Mouse (Mus musculus) small intestine, adult 2 months (tissue): ENCODE results near the gene Scmh1. TPM values are rescaled to one million over a fixed set of nuclear protein-coding genes. Genes with fewer than 3 reads are reported as not detected.

Source experiments
- H3K27ac ChIP-seq: fragments of 200-500 bp; 2 replicates; pipeline ENCODE4 v1.5.1; 2012; ENCODE audit warnings: low read depth, low read length, control low read depth, inconsistent platforms; ENCODE audit not compliant: insufficient read depth
- H3K27me3 ChIP-seq: fragments of 200-500 bp; 2 replicates; pipeline ENCODE4 v1.6.1; 2012; ENCODE audit warnings: mild to moderate bottlenecking, moderate library complexity, low read length, inconsistent platforms; ENCODE audit not compliant: control insufficient read depth, insufficient read depth
- H3K36me3 ChIP-seq: fragments of 200-500 bp; 2 replicates; pipeline ENCODE4 v1.6.1; 2012; ENCODE audit warnings: mild to moderate bottlenecking, low read length, control low read depth, inconsistent platforms; ENCODE audit not compliant: control insufficient read depth, insufficient read depth
- H3K4me1 ChIP-seq: fragments of 200-500 bp; 2 replicates; pipeline ENCODE4 v1.6.1; 2012; ENCODE audit warnings: low read length, inconsistent platforms, mixed read lengths; ENCODE audit not compliant: control insufficient read depth, insufficient read depth, insufficient read length
- H3K4me3 ChIP-seq: fragments of 200-500 bp; 2 replicates; pipeline ENCODE4 v1.5.1; 2012; ENCODE audit warnings: low read depth, mild to moderate bottlenecking, control low read depth, inconsistent platforms, low read length, moderate library complexity
- CTCF ChIP-seq: fragments of 200-500 bp; IDR thresholded peaks from 2 replicates; pipeline ENCODE4 v1.5.1; 2012; ENCODE audit warnings: low read depth, mild to moderate bottlenecking, control low read depth, inconsistent platforms, low read length, moderate library complexity, mixed read lengths; ENCODE audit not compliant: insufficient replicate concordance, insufficient read length; ENCODE audit errors: extremely low read depth
- POLR2A ChIP-seq: fragments of 200-500 bp; IDR thresholded peaks from 2 replicates; pipeline ENCODE4 v1.6.1; 2012; ENCODE audit warnings: low read depth, mild to moderate bottlenecking, control low read depth, inconsistent platforms, low read length, moderate library complexity
- WGBS: fragments of 180-500 bp; shearing (Covaris S2); methylation state at CpG from one replicate; pipeline ENCODE4 v1.1.7; 2018; 5-methylcytosine and 5-hydroxymethylcytosine counted together
- polyA plus RNA-seq: library from polyadenylated mRNA; depleted of rRNA; stranded (reverse); fragments of >200 nt; gene quantifications from 2 replicates; pipeline ENCODE4 v1.2.3, GENCODE M21; 2012

Gene Scmh1
- polyA plus RNA-seq, 1 experiment, result 10.6 TPM

DNA sequence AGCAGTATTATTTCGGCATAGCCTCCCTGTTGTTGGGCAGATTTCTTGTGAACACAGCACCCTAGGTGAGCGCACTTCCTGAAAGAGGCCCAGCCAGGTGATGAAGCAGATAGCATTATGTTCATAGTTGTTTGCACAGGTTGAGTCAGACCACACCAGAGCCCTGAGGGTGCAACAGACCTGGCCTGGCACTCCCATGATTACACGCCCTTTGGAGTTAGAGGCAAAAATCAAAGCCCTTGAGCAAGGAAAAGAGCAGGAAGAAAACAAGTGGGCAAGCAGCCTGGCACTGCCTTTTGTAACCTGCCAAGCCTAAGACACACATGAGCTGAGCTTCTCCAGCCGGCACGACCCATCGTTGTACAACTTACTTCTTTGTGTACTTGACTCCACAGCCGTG lies 111.4 kb downstream of the Scmh1 start:
- H3K27ac ChIP-seq, result peak overlapping the region; percentile 95
- H3K27me3 ChIP-seq, result no peaks in the 10 kb centered on the region
- peaks cover 11% of the 10 kb centered on the region; the same call in 1 of the 2 replicates for H3K4me1 ChIP-seq
- H3K36me3 ChIP-seq, result peaks cover 4% of the 10 kb centered on the region; the same call in 1 of the 2 replicates
- TF ChIP-seq POLR2A (peak; percentile 36; the same call in 1 of the 2 replicates), CTCF (no peak; the same call in 1 of the 2 replicates)
- peak overlapping the region; percentile 55 for H3K4me3 ChIP-seq
- 30% methylated on average over 7 of the region's 7 CpGs for WGBS

DNA sequence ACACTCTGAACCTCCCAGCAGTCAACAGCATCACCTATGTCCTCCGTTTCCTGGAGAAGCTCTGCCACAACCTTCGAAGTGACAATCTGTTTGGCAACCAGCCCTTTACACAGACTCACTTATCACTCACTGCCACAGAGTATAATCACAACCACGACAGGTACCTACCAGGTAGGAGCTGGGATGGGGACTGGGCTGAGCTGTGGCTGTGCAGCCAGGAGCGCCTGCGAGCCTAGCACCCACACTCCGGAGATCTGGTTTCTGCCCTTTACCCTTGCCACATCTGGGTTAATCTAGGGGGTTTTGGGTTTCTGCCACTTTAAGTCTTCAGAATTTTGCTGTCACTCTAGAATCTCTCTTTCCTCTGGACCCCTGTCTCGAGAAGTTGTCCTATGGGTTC lies 111.8 kb downstream of the Scmh1 start:
- no peaks in the 10 kb centered on the region for H3K27me3 ChIP-seq
- TF ChIP-seq CTCF (no peak), POLR2A (no peak)
- WGBS, result 23% methylated on average over 7 of the region's 7 CpGs
- H3K4me1 ChIP-seq, result peaks cover 11% of the 10 kb centered on the region; the same call in 1 of the 2 replicates
- peak overlapping the region; percentile 55 for H3K4me3 ChIP-seq
- H3K27ac ChIP-seq, result peak overlapping the region; percentile 95
- peaks cover 4% of the 10 kb centered on the region; the same call in 1 of the 2 replicates for H3K36me3 ChIP-seq

GRCm38 (mm10) chr4:120517335-120517734 lies 112.3 kb downstream of the Scmh1 start:
- peak overlapping the region; percentile 95 for H3K27ac ChIP-seq
- TF ChIP-seq CTCF, result no peak
- no peak for TF ChIP-seq POLR2A
- peak overlapping the region; percentile 1; the same call in 1 of the 2 replicates for H3K4me3 ChIP-seq
- H3K27me3 ChIP-seq, result no peaks in the 10 kb centered on the region
- peaks cover 6% of the 10 kb centered on the region; the same call in 1 of the 2 replicates for H3K36me3 ChIP-seq
- peaks cover 11% of the 10 kb centered on the region; the same call in 1 of the 2 replicates for H3K4me1 ChIP-seq
- WGBS, result 21% methylated on average over 4 of the region's 4 CpGs

DNA sequence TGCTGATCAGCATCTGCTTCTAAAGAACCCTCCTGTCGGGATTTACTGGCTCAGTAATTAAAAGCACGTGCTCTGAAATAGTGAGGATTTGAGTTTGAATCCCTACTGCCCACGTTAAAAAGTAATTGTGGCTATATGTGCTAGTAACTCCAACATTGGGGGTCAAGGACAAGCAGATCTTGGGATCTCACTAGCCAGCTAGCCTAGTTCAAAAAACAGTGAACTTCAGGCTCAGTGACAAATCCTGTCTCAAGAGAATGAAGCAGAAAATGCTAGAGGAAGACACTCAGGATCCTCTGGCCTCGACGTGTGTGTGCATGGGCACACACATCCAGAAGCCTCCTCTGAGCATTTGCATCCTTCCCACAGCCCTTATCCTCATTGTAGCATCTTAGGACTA lies 116.7 kb downstream of the Scmh1 start:
- TF ChIP-seq POLR2A (no peak), CTCF (no peak)
- Histone ChIP-seq H3K4me3 (no peak overlapping the region), H3K36me3 (peaks cover 32% of the 10 kb centered on the region), H3K27me3 (no peaks in the 10 kb centered on the region), H3K27ac (no peak overlapping the region), H3K4me1 (peaks cover 6% of the 10 kb centered on the region; the same call in 1 of the 2 replicates)
- WGBS, result 88% methylated on average over 5 of the region's 5 CpGs

- 59% methylated on average over 4 of the region's 4 CpGs for WGBS
These were observed 117.3 kb downstream of the Scmh1 start for GRCm38 (mm10) chr4:120522351-120522750.

DNA sequence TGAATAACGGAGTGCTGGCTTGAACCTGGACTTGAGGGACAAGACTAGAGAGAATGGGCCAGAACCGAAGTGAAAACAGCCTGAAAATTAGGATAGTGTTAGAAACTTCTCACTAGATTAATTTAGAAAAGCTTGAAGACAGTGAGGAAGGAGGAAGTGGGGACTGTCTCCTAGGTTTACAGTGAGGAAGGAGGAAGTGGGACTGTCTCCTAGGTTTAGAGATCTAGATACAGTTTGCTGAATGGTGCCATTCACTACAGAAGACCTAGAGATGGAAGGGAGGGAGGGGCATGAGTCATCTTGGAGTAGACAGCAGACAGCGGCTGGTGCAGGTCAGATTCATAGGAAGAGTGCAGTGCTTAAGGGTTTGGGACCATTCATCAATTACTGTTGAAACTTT lies 118.0 kb downstream of the Scmh1 start:
- WGBS, result 83% methylated on average over 3 of the region's 3 CpGs
- no peak for TF ChIP-seq CTCF
- TF ChIP-seq POLR2A, result no peak
- peaks cover 34% of the 10 kb centered on the region for H3K36me3 ChIP-seq
- H3K27ac ChIP-seq, result no peak overlapping the region
- H3K4me1 ChIP-seq, result peaks cover 3% of the 10 kb centered on the region; the same call in 1 of the 2 replicates
- H3K27me3 ChIP-seq, result no peaks in the 10 kb centered on the region
- no peak overlapping the region for H3K4me3 ChIP-seq

More at GRCm38 (mm10) chr4:120522351-120522750, 117.3 kb downstream of the Scmh1 start:
- Histone ChIP-seq H3K4me1 (peaks cover 3% of the 10 kb centered on the region; the same call in 1 of the 2 replicates), H3K27ac (no peak overlapping the region), H3K4me3 (no peak overlapping the region), H3K27me3 (no peaks in the 10 kb centered on the region), H3K36me3 (peaks cover 34% of the 10 kb centered on the region)
- TF ChIP-seq POLR2A, result no peak
- no peak for TF ChIP-seq CTCF

GRCm38 (mm10) chr4:120528171-120528570 lies 123.1 kb downstream of the Scmh1 start:
- 87% methylated on average over 9 of the region's 9 CpGs for WGBS
- peaks cover 41% of the 10 kb centered on the region for H3K36me3 ChIP-seq
- H3K27ac ChIP-seq, result no peak overlapping the region
- no peaks in the 10 kb centered on the region for H3K27me3 ChIP-seq
- H3K4me3 ChIP-seq, result no peak overlapping the region
- TF ChIP-seq POLR2A (no peak), CTCF (no peak)
- no peaks in the 10 kb centered on the region for H3K4me1 ChIP-seq
